Mouse (Mus musculus) kidney, embryonic 14.5 days (tissue): Measurements from ENCODE around the gene Tmem41b. TPM values are rescaled to one million over a fixed set of nuclear protein-coding genes. Genes with fewer than 3 reads are reported as not detected.
"Not testable (repeated sequence)": the region's sequence is repeated elsewhere in the genome, so short reads cannot be mapped to it uniquely, and the experiment has no call there.

Experiments
- ATAC-seq: fragments of 200-750 bp; cut with Nextera tagmentation; 2 replicates; pipeline ENCODE4 v1.8.0; 2017; ENCODE audit warnings: moderate number of reproducible peaks, mild to moderate bottlenecking, moderate TSS enrichment, moderate library complexity; ENCODE audit not compliant: low FRiP score, low TSS enrichment
- H3K27ac ChIP-seq: fragments of 300-500 bp; sonication (generic); 2 replicates; pipeline ENCODE4 v1.5.1; 2014; ENCODE audit warnings: low read depth, mild to moderate bottlenecking, low read length, moderate library complexity, mixed read lengths
- H3K27me3 ChIP-seq: fragments of 300-500 bp; sonication (generic); 2 replicates; pipeline ENCODE4 v1.6.1; 2014; ENCODE audit warnings: mild to moderate bottlenecking, low read length; ENCODE audit not compliant: control insufficient read depth, insufficient read depth
- H3K36me3 ChIP-seq: fragments of 300-500 bp; sonication (generic); 2 replicates; pipeline ENCODE4 v1.6.1; 2014; ENCODE audit warnings: low read length, mixed read lengths; ENCODE audit not compliant: control insufficient read depth, insufficient read depth
- H3K4me1 ChIP-seq: fragments of 300-500 bp; sonication (generic); 2 replicates; pipeline ENCODE4 v1.6.1; 2014; ENCODE audit warnings: low read length, mixed read lengths; ENCODE audit not compliant: control insufficient read depth, insufficient read depth
- H3K4me2 ChIP-seq: fragments of 300-500 bp; sonication (generic); replicated peaks from 2 replicates; pipeline ENCODE4 v1.6.1; 2014; ENCODE audit warnings: low read depth, mild to moderate bottlenecking, low read length
- H3K4me3 ChIP-seq: fragments of 300-500 bp; sonication (generic); 2 replicates; pipeline ENCODE4 v1.5.1; 2014; ENCODE audit warnings: mild to moderate bottlenecking, low read length
- H3K9ac ChIP-seq: fragments of 300-500 bp; sonication (generic); 2 replicates; pipeline ENCODE4 v1.6.1; 2014; ENCODE audit warnings: low read depth, mild to moderate bottlenecking, low read length, moderate library complexity
- H3K9me3 ChIP-seq: fragments of 300-500 bp; sonication (generic); 2 replicates; pipeline ENCODE4 v1.6.1; 2016; ENCODE audit warnings: low read length; ENCODE audit not compliant: control insufficient read depth
- WGBS: fragments of 180-500 bp; shearing (Covaris S2); extraction: QIAGEN DNeasy Blood & Tissue Kit; methylation state at CpG from one replicate; pipeline ENCODE4 v1.1.7; 2014; 5-methylcytosine and 5-hydroxymethylcytosine counted together
- polyA plus RNA-seq: library from polyadenylated mRNA; unstranded; fragments of >200 nt; fragmentation: Nextera tagmentation; extraction: Ambion mirVana; gene quantifications from 2 replicates; pipeline ENCODE4 v1.2.1, GENCODE M21; 2014

The Tmem41b gene
- polyA plus RNA-seq = 48.7 and 72.5 TPM in 2 replicates

DNA sequence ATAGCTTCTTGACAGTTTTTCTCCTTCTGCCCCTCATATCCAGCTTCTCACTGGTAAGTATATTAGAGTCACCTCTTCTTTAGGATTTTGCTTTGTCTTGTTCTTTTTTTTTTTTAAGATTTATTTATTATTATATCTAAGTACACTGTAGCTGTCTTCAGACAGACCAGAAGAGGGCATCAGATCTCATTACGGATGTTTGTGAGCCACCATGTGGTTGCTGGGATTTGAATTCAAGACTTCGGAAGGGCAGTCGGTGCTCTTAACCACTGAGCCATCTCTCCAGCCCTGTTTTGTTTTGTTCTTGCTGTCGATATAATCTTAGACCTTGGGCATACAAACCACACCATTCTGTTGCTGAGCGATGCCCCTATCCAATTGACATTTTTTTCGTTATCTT lies at the start of gene Tmem41b:
Tmem41b (minus strand) TSS at position 155 of the 400 bp plus-strand sequence.
- peak within 1 kb of the TSS; percentile 67 for H3K4me2 ChIP-seq
- peaks cover 17% of the 10 kb centered on the region; the same call in 1 of the 2 replicates for H3K36me3 ChIP-seq
- 0 out of 2 replicates have a peak within 1 kb of the TSS, but pooled peaks have one; percentile 57 for H3K27ac ChIP-seq
- H3K9me3 ChIP-seq, H3K27me3 ChIP-seq, ATAC-seq, H3K4me1 ChIP-seq: not testable (repeated sequence)
- peak within 1 kb of the TSS; percentile 67 for H3K4me3 ChIP-seq
- peak within 1 kb of the TSS; percentile 78 for H3K9ac ChIP-seq
- 48% methylated on average over 6 of the region's 6 CpGs for WGBS

- no peaks in the 10 kb centered on the region for H3K27me3 ChIP-seq
- H3K36me3 ChIP-seq = peaks cover 61% of the 10 kb centered on the region
- ATAC-seq = no peak
- no peaks in the 10 kb centered on the region for H3K4me1 ChIP-seq
- no peaks in the 10 kb centered on the region for H3K9me3 ChIP-seq
- H3K9ac ChIP-seq = no peak overlapping the region
- 87% methylated on average over 3 of the region's 3 CpGs for WGBS
- no peak overlapping the region for H3K4me2 ChIP-seq
- H3K4me3 ChIP-seq = no peak overlapping the region
- no peak overlapping the region for H3K27ac ChIP-seq
Measured at GRCm38 (mm10) chr7:110030342-110030741, 43.6 kb upstream of the Tmem41b start.

GRCm38 (mm10) chr7:110028826-110029225 lies 42.1 kb upstream of the Tmem41b start:
- Histone ChIP-seq H3K4me3 (no peak overlapping the region), H3K27me3 (no peaks in the 10 kb centered on the region), H3K4me1 (no peaks in the 10 kb centered on the region), H3K9ac (no peak overlapping the region), H3K4me2 (no peak overlapping the region), H3K36me3 (peaks cover 49% of the 10 kb centered on the region), H3K9me3 (peaks cover 6% of the 10 kb centered on the region; the same call in 1 of the 2 replicates), H3K27ac (no peak overlapping the region)
- no peak for ATAC-seq
- WGBS = 71% methylated on average over 1 of the region's 1 CpGs

- Histone ChIP-seq H3K27ac (no peak overlapping the region), H3K4me2 (no peak overlapping the region), H3K9ac (no peak overlapping the region), H3K9me3 (peaks cover 6% of the 10 kb centered on the region; the same call in 1 of the 2 replicates), H3K4me1 (no peaks in the 10 kb centered on the region), H3K27me3 (no peaks in the 10 kb centered on the region), H3K36me3 (peaks cover 28% of the 10 kb centered on the region), H3K4me3 (no peak overlapping the region)
- 76% methylated on average over 2 of the region's 2 CpGs for WGBS
- ATAC-seq = no peak
Measured at GRCm38 (mm10) chr7:110026594-110026993, 39.9 kb upstream of the Tmem41b start.

GRCm38 (mm10) chr7:110023553-110023952 lies 36.8 kb upstream of the Tmem41b start:
- WGBS = 90% methylated on average over 1 of the region's 1 CpGs
- H3K27me3 ChIP-seq = no peaks in the 10 kb centered on the region

DNA sequence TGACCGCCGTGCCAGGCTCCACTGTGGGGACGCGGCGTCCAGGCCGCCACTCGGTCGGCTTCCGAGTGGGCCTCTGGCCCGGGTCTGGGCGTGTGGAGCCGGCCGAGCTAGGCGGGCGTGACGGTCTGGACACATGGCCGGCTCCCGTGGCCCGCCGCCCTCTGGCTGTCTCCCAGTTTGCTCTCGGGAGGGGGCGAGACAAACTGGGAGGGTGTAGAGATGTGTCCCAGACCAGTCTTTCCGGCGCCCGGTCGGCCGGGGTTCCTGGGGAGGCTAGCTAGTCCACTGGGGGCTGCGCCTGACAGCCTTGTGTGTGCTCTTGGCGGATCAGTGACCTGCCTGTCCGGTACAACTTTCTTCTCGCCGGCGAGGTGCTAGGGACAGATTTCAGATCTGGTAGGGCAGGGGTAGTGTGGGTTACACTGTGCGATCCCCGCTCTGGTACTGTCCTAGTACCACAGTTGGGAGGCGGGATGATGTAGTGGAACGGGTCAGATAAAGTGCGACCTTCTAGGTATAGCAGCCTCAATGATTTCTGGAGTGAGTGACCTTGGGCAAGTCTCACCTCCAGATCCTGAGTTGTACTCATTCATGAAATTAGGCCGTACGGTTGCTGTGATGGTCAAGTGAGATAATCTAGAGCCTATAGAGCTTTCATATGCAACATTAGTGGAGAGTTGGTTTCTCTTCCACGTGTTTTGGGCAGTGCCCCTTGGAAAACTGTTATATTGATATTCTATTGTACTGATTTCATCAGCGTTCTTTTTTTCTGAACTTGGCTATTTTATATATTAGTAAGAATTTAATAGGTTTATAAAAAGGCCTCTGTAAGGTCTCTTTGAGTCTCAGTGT lies 32.1 kb upstream of the Tmem41b start:
- Histone ChIP-seq H3K4me1 (peaks cover 5% of the 10 kb centered on the region; the same call in 1 of the 2 replicates), H3K4me2 (peak overlapping the region; percentile 88), H3K27ac (peak overlapping the region; percentile 93), H3K9me3 (no peaks in the 10 kb centered on the region), H3K4me3 (peak overlapping the region; percentile 100), H3K9ac (peak overlapping the region; percentile 99), H3K36me3 (no peaks in the 10 kb centered on the region), H3K27me3 (no peaks in the 10 kb centered on the region)
- peak; percentile 85 for ATAC-seq
- 1% methylated on average over 38 of the region's 42 CpGs for WGBS

More at GRCm38 (mm10) chr7:110023553-110023952, 36.8 kb upstream of the Tmem41b start:
- Histone ChIP-seq H3K9me3 (peaks cover 6% of the 10 kb centered on the region; the same call in 1 of the 2 replicates), H3K27ac (no peak overlapping the region), H3K9ac (no peak overlapping the region), H3K4me1 (peaks cover 5% of the 10 kb centered on the region; the same call in 1 of the 2 replicates), H3K4me3 (no peak overlapping the region), H3K4me2 (no peak overlapping the region), H3K36me3 (peaks cover 3% of the 10 kb centered on the region; the same call in 1 of the 2 replicates)
- ATAC-seq = no peak

GRCm38 (mm10) chr7:110018117-110018630 lies 31.4 kb upstream of the Tmem41b start, which contains the start of gene Ipo7:
Ipo7 (plus strand) TSS chr7:110018274.
- peak; percentile 97 for ATAC-seq
- Histone ChIP-seq H3K4me1 (peaks cover 5% of the 10 kb centered on the region; the same call in 1 of the 2 replicates), H3K4me2 (peak within 1 kb of the TSS; percentile 88), H3K27ac (peak within 1 kb of the TSS; percentile 93), H3K9ac (peak within 1 kb of the TSS; percentile 99), H3K9me3 (no peaks in the 10 kb centered on the region), H3K4me3 (peak within 1 kb of the TSS; percentile 100), H3K36me3 (no peaks in the 10 kb centered on the region), H3K27me3 (no peaks in the 10 kb centered on the region)
- WGBS = under 1% methylated on average over 48 of the region's 48 CpGs

DNA sequence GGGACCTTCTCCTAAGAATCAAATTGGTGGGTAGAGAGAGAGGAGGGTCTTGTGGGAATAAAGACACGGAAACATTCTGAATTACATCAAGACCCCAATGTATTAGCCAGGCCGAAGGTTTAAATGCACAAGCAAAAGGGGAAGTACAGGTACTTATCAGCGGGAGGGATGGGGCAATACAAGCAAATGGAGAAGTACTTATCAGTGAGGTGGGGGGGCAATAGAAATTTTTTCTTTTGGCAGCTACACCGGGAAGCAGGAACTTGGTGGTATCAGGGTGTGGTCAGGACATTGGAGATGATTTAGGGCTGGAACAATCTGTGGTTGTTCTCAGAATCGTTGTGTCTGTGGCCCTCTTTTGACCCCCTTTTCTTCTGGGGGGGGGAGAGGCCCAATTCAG lies 27.5 kb upstream of the Tmem41b start:
- H3K4me2 ChIP-seq = no peak overlapping the region
- H3K27ac ChIP-seq = no peak overlapping the region
- no peak overlapping the region for H3K4me3 ChIP-seq
- no peaks in the 10 kb centered on the region for H3K9me3 ChIP-seq
- WGBS = 77% methylated on average over 5 of the region's 5 CpGs
- H3K9ac ChIP-seq = no peak overlapping the region
- H3K27me3 ChIP-seq = no peaks in the 10 kb centered on the region
- no peaks in the 10 kb centered on the region for H3K4me1 ChIP-seq
- no peak for ATAC-seq
- no peaks in the 10 kb centered on the region for H3K36me3 ChIP-seq

DNA sequence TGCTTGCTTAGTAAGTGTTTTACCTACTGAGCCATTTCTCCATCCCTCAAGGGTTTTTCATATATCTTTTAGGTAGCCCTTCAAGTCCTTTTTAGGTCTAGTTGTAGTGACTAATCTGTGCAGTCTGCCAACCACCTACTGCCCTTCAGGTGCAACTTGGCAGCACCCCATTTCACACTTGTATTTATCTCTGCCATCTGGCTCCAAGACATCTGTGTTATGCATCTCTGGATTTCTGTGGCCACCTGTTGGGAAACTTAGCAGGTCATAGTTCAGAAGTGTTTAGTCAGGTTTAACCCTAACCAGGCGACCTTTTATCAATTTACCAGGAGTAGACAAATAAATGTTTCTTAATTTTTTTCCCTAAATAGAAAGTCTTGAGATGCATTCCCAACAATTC lies 24.7 kb upstream of the Tmem41b start:
- no peak overlapping the region for H3K4me3 ChIP-seq
- H3K9me3 ChIP-seq = no peaks in the 10 kb centered on the region
- no peaks in the 10 kb centered on the region for H3K4me1 ChIP-seq
- no peaks in the 10 kb centered on the region for H3K36me3 ChIP-seq
- H3K27ac ChIP-seq = no peak overlapping the region
- H3K9ac ChIP-seq = no peak overlapping the region
- ATAC-seq = no peak
- no peaks in the 10 kb centered on the region for H3K27me3 ChIP-seq
- H3K4me2 ChIP-seq = no peak overlapping the region
- WGBS = 63% methylated on average over 1 of the region's 1 CpGs
